Mouse (Mus musculus): Measurements from ENCODE around the gene Atp2b2.

The Atp2b2 gene

GRCm38 (mm10) chr6:113857310-113857873 is 185.0 kb downstream of the Atp2b2 start:
- DNase-seq (ENCODE audit: low read depth, low spot score) = no peak
- no peaks in the 10 kb centered on the region for H3K27me3 ChIP-seq (ENCODE audit: control insufficient read depth, insufficient read depth, low read length, poor library complexity, severe bottlenecking)
- no peaks in the 10 kb centered on the region for H3K36me3 ChIP-seq (ENCODE audit: control insufficient read depth, insufficient read depth, low read length, poor library complexity, severe bottlenecking)

- Histone ChIP-seq H3K27me3 (ENCODE audit: control insufficient read depth, insufficient read depth, low read length, poor library complexity, severe bottlenecking) (no peaks in the 10 kb centered on the region), H3K36me3 (ENCODE audit: control insufficient read depth, insufficient read depth, low read length, poor library complexity, severe bottlenecking) (no peaks in the 10 kb centered on the region)
- no peak for DNase-seq (ENCODE audit: low read depth, low spot score)
Observed at GRCm38 (mm10) chr6:113856790-113857189, 185.6 kb downstream of the Atp2b2 start.

- Histone ChIP-seq H3K27me3 (ENCODE audit: control insufficient read depth, insufficient read depth, low read length, poor library complexity, severe bottlenecking) (no peaks in the 10 kb centered on the region), H3K36me3 (ENCODE audit: control insufficient read depth, insufficient read depth, low read length, poor library complexity, severe bottlenecking) (no peaks in the 10 kb centered on the region)
- no peak for DNase-seq (ENCODE audit: low read depth, low spot score)
Observed at GRCm38 (mm10) chr6:113856095-113856646, 186.2 kb downstream of the Atp2b2 start.

- DNase-seq (ENCODE audit: low read depth, low spot score) = no peak
- H3K36me3 ChIP-seq (ENCODE audit: control insufficient read depth, insufficient read depth, low read length, poor library complexity, severe bottlenecking) = no peaks in the 10 kb centered on the region
- H3K27me3 ChIP-seq (ENCODE audit: control insufficient read depth, insufficient read depth, low read length, poor library complexity, severe bottlenecking) = no peaks in the 10 kb centered on the region
Observed at GRCm38 (mm10) chr6:113855581-113855980, 186.8 kb downstream of the Atp2b2 start.

GRCm38 (mm10) chr6:113852318-113852717 is 190.1 kb downstream of the Atp2b2 start:
- DNase-seq (ENCODE audit: low read depth, low spot score) = peak; percentile 46
- Histone ChIP-seq H3K27me3 (ENCODE audit: control insufficient read depth, insufficient read depth, low read length, poor library complexity, severe bottlenecking) (no peaks in the 10 kb centered on the region), H3K36me3 (ENCODE audit: control insufficient read depth, insufficient read depth, low read length, poor library complexity, severe bottlenecking) (no peaks in the 10 kb centered on the region)

- H3K36me3 ChIP-seq (ENCODE audit: control insufficient read depth, insufficient read depth, low read length, poor library complexity, severe bottlenecking) = no peaks in the 10 kb centered on the region
- no peaks in the 10 kb centered on the region for H3K27me3 ChIP-seq (ENCODE audit: control insufficient read depth, insufficient read depth, low read length, poor library complexity, severe bottlenecking)
- DNase-seq (ENCODE audit: low read depth, low spot score) = peak; percentile 60
Observed at GRCm38 (mm10) chr6:113849819-113850218, 192.6 kb downstream of the Atp2b2 start.

GRCm38 (mm10) chr6:113848655-113849054 is 193.8 kb downstream of the Atp2b2 start:
- no peak for DNase-seq (ENCODE audit: low read depth, low spot score)
- H3K27me3 ChIP-seq (ENCODE audit: control insufficient read depth, insufficient read depth, low read length, poor library complexity, severe bottlenecking) = no peaks in the 10 kb centered on the region
- H3K36me3 ChIP-seq (ENCODE audit: control insufficient read depth, insufficient read depth, low read length, poor library complexity, severe bottlenecking) = no peaks in the 10 kb centered on the region

- Histone ChIP-seq H3K36me3 (ENCODE audit: control insufficient read depth, insufficient read depth, low read length, poor library complexity, severe bottlenecking) (no peaks in the 10 kb centered on the region), H3K27me3 (ENCODE audit: control insufficient read depth, insufficient read depth, low read length, poor library complexity, severe bottlenecking) (no peaks in the 10 kb centered on the region)
- DNase-seq (ENCODE audit: low read depth, low spot score) = no peak
Observed at GRCm38 (mm10) chr6:113847092-113847491, 195.3 kb downstream of the Atp2b2 start.

GRCm38 (mm10) chr6:113843248-113843647 is 199.2 kb downstream of the Atp2b2 start:
- Histone ChIP-seq H3K27me3 (ENCODE audit: control insufficient read depth, insufficient read depth, low read length, poor library complexity, severe bottlenecking) (no peaks in the 10 kb centered on the region), H3K36me3 (ENCODE audit: control insufficient read depth, insufficient read depth, low read length, poor library complexity, severe bottlenecking) (no peaks in the 10 kb centered on the region)
- no peak for DNase-seq (ENCODE audit: low read depth, low spot score)

GRCm38 (mm10) chr6:113838493-113838892 is 203.9 kb downstream of the Atp2b2 start:
- Histone ChIP-seq H3K36me3 (ENCODE audit: control insufficient read depth, insufficient read depth, low read length, poor library complexity, severe bottlenecking) (no peaks in the 10 kb centered on the region), H3K27me3 (ENCODE audit: control insufficient read depth, insufficient read depth, low read length, poor library complexity, severe bottlenecking) (no peaks in the 10 kb centered on the region)
- DNase-seq (ENCODE audit: low read depth, low spot score) = peak; percentile 10

- Histone ChIP-seq H3K27me3 (ENCODE audit: control insufficient read depth, insufficient read depth, low read length, poor library complexity, severe bottlenecking) (no peaks in the 10 kb centered on the region), H3K36me3 (ENCODE audit: control insufficient read depth, insufficient read depth, low read length, poor library complexity, severe bottlenecking) (no peaks in the 10 kb centered on the region)
- DNase-seq (ENCODE audit: low read depth, low spot score) = no peak
Observed at GRCm38 (mm10) chr6:113837740-113838139, 204.7 kb downstream of the Atp2b2 start.

GRCm38 (mm10) chr6:113836545-113836944 is 205.9 kb downstream of the Atp2b2 start:
- DNase-seq (ENCODE audit: low read depth, low spot score) = no peak
- Histone ChIP-seq H3K36me3 (ENCODE audit: control insufficient read depth, insufficient read depth, low read length, poor library complexity, severe bottlenecking) (no peaks in the 10 kb centered on the region), H3K27me3 (ENCODE audit: control insufficient read depth, insufficient read depth, low read length, poor library complexity, severe bottlenecking) (no peaks in the 10 kb centered on the region)

- H3K36me3 ChIP-seq (ENCODE audit: control insufficient read depth, insufficient read depth, low read length, poor library complexity, severe bottlenecking) = no peaks in the 10 kb centered on the region
- DNase-seq (ENCODE audit: low read depth, low spot score) = no peak
- H3K27me3 ChIP-seq (ENCODE audit: control insufficient read depth, insufficient read depth, low read length, poor library complexity, severe bottlenecking) = no peaks in the 10 kb centered on the region
Observed at GRCm38 (mm10) chr6:113830463-113830862, 211.9 kb downstream of the Atp2b2 start.

GRCm38 (mm10) chr6:113827309-113827708 is 215.1 kb downstream of the Atp2b2 start:
- H3K36me3 ChIP-seq (ENCODE audit: control insufficient read depth, insufficient read depth, low read length, poor library complexity, severe bottlenecking) = no peaks in the 10 kb centered on the region
- no peaks in the 10 kb centered on the region for H3K27me3 ChIP-seq (ENCODE audit: control insufficient read depth, insufficient read depth, low read length, poor library complexity, severe bottlenecking)
- DNase-seq (ENCODE audit: low read depth, low spot score) = no peak

- Histone ChIP-seq H3K36me3 (ENCODE audit: control insufficient read depth, insufficient read depth, low read length, poor library complexity, severe bottlenecking) (no peaks in the 10 kb centered on the region), H3K27me3 (ENCODE audit: control insufficient read depth, insufficient read depth, low read length, poor library complexity, severe bottlenecking) (no peaks in the 10 kb centered on the region)
- peak; percentile 56 for DNase-seq (ENCODE audit: low read depth, low spot score)
Observed at GRCm38 (mm10) chr6:113822417-113822816, 220.0 kb downstream of the Atp2b2 start.

GRCm38 (mm10) chr6:113816690-113817089 is 225.7 kb downstream of the Atp2b2 start:
- no peaks in the 10 kb centered on the region for H3K36me3 ChIP-seq (ENCODE audit: control insufficient read depth, insufficient read depth, low read length, poor library complexity, severe bottlenecking)
- DNase-seq (ENCODE audit: low read depth, low spot score) = no peak
- no peaks in the 10 kb centered on the region for H3K27me3 ChIP-seq (ENCODE audit: control insufficient read depth, insufficient read depth, low read length, poor library complexity, severe bottlenecking)
